Mouse (Mus musculus) erythroblast, embryonic 14.5 days (primary cell): ENCODE measurements around the gene Wt1.

Experiments
- GATA1 ChIP-seq: IDR thresholded peaks from 2 replicates; pipeline ENCODE4 v1.6.1; 2012; ENCODE audit warnings: low read length, inconsistent platforms, mixed read lengths
- TAL1 ChIP-seq: IDR thresholded peaks from 3 replicates; pipeline ENCODE4 v1.6.1; 2012; ENCODE audit warnings: low read length, inconsistent platforms, mixed read lengths

DNA sequence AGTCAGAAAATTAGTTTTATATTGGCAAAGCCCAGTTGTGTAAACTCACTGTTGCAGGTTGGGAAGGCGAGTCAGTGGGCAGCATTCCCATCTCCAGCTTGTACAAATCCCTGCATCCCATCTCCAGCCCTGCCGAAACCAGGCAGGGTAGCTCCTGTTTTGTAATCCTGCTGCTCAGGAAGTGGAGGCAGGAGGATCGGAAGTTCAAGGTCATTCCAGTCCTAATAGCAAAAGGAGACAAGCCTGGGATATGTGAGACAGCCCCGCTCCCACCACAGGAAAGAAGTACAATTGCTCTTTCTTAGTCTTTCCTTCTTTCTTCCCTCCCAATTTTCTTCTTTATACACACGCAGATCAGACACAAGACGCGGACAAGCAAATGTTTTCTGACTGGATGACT lies 25.8 kb upstream of the Wt1 start:
- TF ChIP-seq TAL1 (no peak), GATA1 (no peak)
